In the genomic region with DNA sequence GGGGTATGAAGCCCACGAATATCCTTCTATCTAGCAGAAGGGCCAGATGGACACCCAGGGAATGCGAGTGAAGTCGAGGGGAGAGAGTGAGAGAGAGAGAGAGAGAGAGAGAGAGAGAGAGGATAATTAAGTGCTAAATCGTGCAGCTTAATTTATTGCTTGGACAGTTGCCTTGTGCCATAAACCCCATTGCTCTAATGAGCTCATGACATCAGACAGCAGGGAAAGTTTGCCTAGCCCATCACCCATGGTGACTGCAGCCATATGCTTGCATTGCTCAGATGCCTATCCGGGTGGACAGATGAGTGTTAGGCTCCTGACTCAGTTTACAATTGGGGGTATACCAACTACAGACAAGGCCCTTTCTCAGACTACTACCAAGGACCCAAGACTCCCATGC, we compare ENCODE assay signal across 26 mouse cellular contexts.
DNase-seq lines count a peak whose midpoint lies in the region; ATAC-seq and TF ChIP-seq lines count a peak whose summit lies in the region.
"Had no signal": no experiment of that assay in that cellular context is flagged by ENCODE, and none has a peak within 500 bp of the region (broad histone marks: within the 10 kb centered on the region; RNA-seq: fewer than 3 reads in every experiment).

No protein-coding gene starts in this region.

- H3K36me3 ChIP-seq in forebrain, embryonic 14.5 days (ENCODE audit: control insufficient read depth, insufficient read depth, low read length): no peaks in the 10 kb centered on the region
- H3K36me3 ChIP-seq in forebrain, embryonic 13.5 days (ENCODE audit: poor library complexity, severe bottlenecking): no peaks in the 10 kb centered on the region
- H3K36me3 ChIP-seq in kidney, embryonic 16.5 days (ENCODE audit: insufficient read depth, low read length): no peaks in the 10 kb centered on the region
- H3K36me3 ChIP-seq in midbrain, postnatal 0 days (ENCODE audit: insufficient read depth, low read length): no peaks in the 10 kb centered on the region
- H3K36me3 ChIP-seq in midbrain, embryonic 15.5 days (replicated peaks): no peaks in the 10 kb centered on the region
- H3K36me3 ChIP-seq: forebrain, embryonic 15.5 days; heart, embryonic 10.5 days; heart, embryonic 15.5 days; liver, embryonic 12.5 days; midbrain, embryonic 12.5 days; stomach, embryonic 15.5 days had no signal

- no peaks in the 10 kb centered on the region for H3K27me3 ChIP-seq in forebrain, embryonic 14.5 days (replicated peaks; ENCODE audit: control insufficient read depth, insufficient read depth, low read length)
- peaks cover 35% of the 10 kb centered on the region for H3K27me3 ChIP-seq in forebrain, embryonic 13.5 days
- no peaks in the 10 kb centered on the region for H3K27me3 ChIP-seq in kidney, embryonic 16.5 days (ENCODE audit: insufficient read depth, low read length)
- no peaks in the 10 kb centered on the region for H3K27me3 ChIP-seq in midbrain, postnatal 0 days (ENCODE audit: insufficient read depth, low read length)
- no peaks in the 10 kb centered on the region; the same call in 1 of the 2 replicates for H3K27me3 ChIP-seq in midbrain, embryonic 15.5 days (replicated peaks)
- H3K27me3 ChIP-seq: forebrain, embryonic 15.5 days; liver, embryonic 12.5 days; megakaryocyte, embryonic 14.5 days; stomach, embryonic 15.5 days had no signal

- 58% methylated on average over 5 of the region's 5 CpGs for WGBS in forebrain, embryonic 14.5 days
- 61% methylated on average over 5 of the region's 5 CpGs for WGBS in forebrain, embryonic 13.5 days
- 24% methylated on average over 5 of the region's 5 CpGs for WGBS in kidney, embryonic 16.5 days
- WGBS in midbrain, postnatal 0 days: 71% methylated on average over 5 of the region's 5 CpGs
- 79% methylated on average over 5 of the region's 5 CpGs for WGBS in midbrain, embryonic 15.5 days

- no peak overlapping the region for H3K4me2 ChIP-seq in forebrain, embryonic 14.5 days (ENCODE audit: low read length)
- no peak overlapping the region for H3K4me2 ChIP-seq in forebrain, embryonic 13.5 days
- H3K4me2 ChIP-seq in kidney, embryonic 16.5 days (replicated peaks; ENCODE audit: low read depth, low read length): no peak overlapping the region
- no peak overlapping the region for H3K4me2 ChIP-seq in midbrain, postnatal 0 days (ENCODE audit: low read depth, low read length, poor library complexity, severe bottlenecking)
- no peak overlapping the region for H3K4me2 ChIP-seq in midbrain, embryonic 15.5 days
- H3K4me2 ChIP-seq: forebrain, embryonic 15.5 days; heart, embryonic 15.5 days; liver, embryonic 12.5 days; midbrain, embryonic 12.5 days; stomach, embryonic 15.5 days had no signal

- DNase-seq in forebrain, embryonic 14.5 days (ENCODE audit: low spot score): peak; percentile 46
- DNase-seq in kidney, postnatal 36 days: no peak
- DNase-seq in midbrain, postnatal 0 days (ENCODE audit: low spot score): peak; percentile 71
- peak; percentile 19 for DNase-seq in retina, postnatal 7 days (ENCODE audit: low read depth, low spot score)
- DNase-seq: adrenal gland, adult 8-10 months; cerebellum, adult 9-10 months; cerebellum, postnatal 36 days; gastrocnemius, postnatal 25 days; heart, adult 11 months; layer of hippocampus, postnatal 36 days; left cerebral cortex, postnatal 4 days; liver, postnatal 0 days; lung, postnatal 4 days; right cerebral cortex, postnatal 25 days had no signal

- no peaks in the 10 kb centered on the region for H3K9me3 ChIP-seq in forebrain, embryonic 14.5 days (replicated peaks; ENCODE audit: control insufficient read depth, low read length)
- H3K9me3 ChIP-seq in forebrain, embryonic 13.5 days (replicated peaks): no peaks in the 10 kb centered on the region
- peaks cover 5% of the 10 kb centered on the region; the same call in 1 of the 2 replicates for H3K9me3 ChIP-seq in kidney, embryonic 16.5 days (ENCODE audit: low read length)
- no peaks in the 10 kb centered on the region for H3K9me3 ChIP-seq in midbrain, postnatal 0 days (ENCODE audit: low read length)
- no peaks in the 10 kb centered on the region for H3K9me3 ChIP-seq in midbrain, embryonic 15.5 days
- H3K9me3 ChIP-seq: forebrain, embryonic 15.5 days; heart, embryonic 10.5 days; heart, embryonic 15.5 days; liver, embryonic 12.5 days; midbrain, embryonic 12.5 days; stomach, embryonic 15.5 days had no signal

- no peak overlapping the region for H3K4me3 ChIP-seq in forebrain, embryonic 14.5 days (ENCODE audit: low read depth, low read length)
- H3K4me3 ChIP-seq in forebrain, embryonic 13.5 days: no peak overlapping the region
- H3K4me3 ChIP-seq in kidney, embryonic 16.5 days (ENCODE audit: low read length): no peak overlapping the region
- no peak overlapping the region for H3K4me3 ChIP-seq in midbrain, postnatal 0 days (ENCODE audit: low read depth, low read length)
- H3K4me3 ChIP-seq in midbrain, embryonic 15.5 days: no peak overlapping the region
- H3K4me3 ChIP-seq: forebrain, embryonic 15.5 days; heart, embryonic 10.5 days; heart, embryonic 15.5 days; liver, embryonic 12.5 days; megakaryocyte, embryonic 14.5 days; midbrain, embryonic 12.5 days; stomach, embryonic 15.5 days had no signal

- no peak overlapping the region for H3K27ac ChIP-seq in forebrain, embryonic 14.5 days (ENCODE audit: low read depth, low read length)
- H3K27ac ChIP-seq in forebrain, embryonic 13.5 days: no peak overlapping the region
- H3K27ac ChIP-seq in kidney, embryonic 16.5 days (ENCODE audit: low read length): no peak overlapping the region
- H3K27ac ChIP-seq in midbrain, postnatal 0 days (ENCODE audit: low read depth, low read length): no peak overlapping the region
- H3K27ac ChIP-seq in midbrain, embryonic 15.5 days: no peak overlapping the region
- H3K27ac ChIP-seq: forebrain, embryonic 15.5 days; heart, embryonic 10.5 days; heart, embryonic 15.5 days; liver, embryonic 12.5 days; midbrain, embryonic 12.5 days; stomach, embryonic 15.5 days had no signal

- no peak for TF ChIP-seq CTCF in midbrain, postnatal 0 days (IDR thresholded peaks at IDR 0.05)

- no peaks in the 10 kb centered on the region for H3K4me1 ChIP-seq in forebrain, embryonic 14.5 days (ENCODE audit: control insufficient read depth, insufficient read depth, low read length)
- peaks cover 6% of the 10 kb centered on the region; the same call in 1 of the 2 replicates for H3K4me1 ChIP-seq in forebrain, embryonic 13.5 days
- no peaks in the 10 kb centered on the region for H3K4me1 ChIP-seq in kidney, embryonic 16.5 days (ENCODE audit: insufficient read depth, low read length)
- H3K4me1 ChIP-seq in midbrain, postnatal 0 days (ENCODE audit: insufficient read depth, low read length): no peaks in the 10 kb centered on the region
- no peaks in the 10 kb centered on the region for H3K4me1 ChIP-seq in midbrain, embryonic 15.5 days
- H3K4me1 ChIP-seq: heart, embryonic 15.5 days; liver, embryonic 12.5 days; megakaryocyte, embryonic 14.5 days; stomach, embryonic 15.5 days had no signal

- no peak for ATAC-seq in forebrain, embryonic 14.5 days
- no peak for ATAC-seq in forebrain, embryonic 13.5 days
- peak; percentile 46; the same call in 1 of the 2 replicates for ATAC-seq in kidney, embryonic 16.5 days (ENCODE audit: low FRiP score, low TSS enrichment)
- ATAC-seq in midbrain, postnatal 0 days (ENCODE audit: low FRiP score): no peak
- ATAC-seq in midbrain, embryonic 15.5 days (replicated peaks): no peak
- ATAC-seq: forebrain, embryonic 15.5 days; inflammation-experienced regulatory T-cells, adult 6 months; liver, embryonic 12.5 days; liver, postnatal 0 days; lung, postnatal 0 days had no signal

- no peak overlapping the region for H3K9ac ChIP-seq in forebrain, embryonic 14.5 days (ENCODE audit: low read length)
- no peak overlapping the region for H3K9ac ChIP-seq in forebrain, embryonic 13.5 days
- H3K9ac ChIP-seq in kidney, embryonic 16.5 days (replicated peaks; ENCODE audit: low read length): no peak overlapping the region
- H3K9ac ChIP-seq in midbrain, postnatal 0 days (replicated peaks; ENCODE audit: low read length, poor library complexity, severe bottlenecking): no peak overlapping the region
- no peak overlapping the region for H3K9ac ChIP-seq in midbrain, embryonic 15.5 days
- H3K9ac ChIP-seq: forebrain, embryonic 15.5 days; heart, embryonic 15.5 days; liver, embryonic 12.5 days; liver, postnatal 0 days; midbrain, embryonic 12.5 days; stomach, embryonic 15.5 days had no signal

Comparison
In these comparisons a context has a peak if more than half of its experiments do, and no peak if none do; other contexts are left out.
1. DNase-seq: peak in forebrain, embryonic 14.5 days (single experiment), midbrain, postnatal 0 days (single experiment) and retina, postnatal 7 days (single experiment); none in kidney, postnatal 36 days (0 of 2).